Mouse (Mus musculus): Measurements from ENCODE around the gene Gsg1l.
A peak's percentile ranks its signal among the peaks of the same experiment; 100 is the strongest.

The Gsg1l gene

GRCm38 (mm10) chr7:125934319-125934718, 147.9 kb downstream of the Gsg1l start:
- peak; percentile 21 for DNase-seq (ENCODE audit: low spot score)

DNA sequence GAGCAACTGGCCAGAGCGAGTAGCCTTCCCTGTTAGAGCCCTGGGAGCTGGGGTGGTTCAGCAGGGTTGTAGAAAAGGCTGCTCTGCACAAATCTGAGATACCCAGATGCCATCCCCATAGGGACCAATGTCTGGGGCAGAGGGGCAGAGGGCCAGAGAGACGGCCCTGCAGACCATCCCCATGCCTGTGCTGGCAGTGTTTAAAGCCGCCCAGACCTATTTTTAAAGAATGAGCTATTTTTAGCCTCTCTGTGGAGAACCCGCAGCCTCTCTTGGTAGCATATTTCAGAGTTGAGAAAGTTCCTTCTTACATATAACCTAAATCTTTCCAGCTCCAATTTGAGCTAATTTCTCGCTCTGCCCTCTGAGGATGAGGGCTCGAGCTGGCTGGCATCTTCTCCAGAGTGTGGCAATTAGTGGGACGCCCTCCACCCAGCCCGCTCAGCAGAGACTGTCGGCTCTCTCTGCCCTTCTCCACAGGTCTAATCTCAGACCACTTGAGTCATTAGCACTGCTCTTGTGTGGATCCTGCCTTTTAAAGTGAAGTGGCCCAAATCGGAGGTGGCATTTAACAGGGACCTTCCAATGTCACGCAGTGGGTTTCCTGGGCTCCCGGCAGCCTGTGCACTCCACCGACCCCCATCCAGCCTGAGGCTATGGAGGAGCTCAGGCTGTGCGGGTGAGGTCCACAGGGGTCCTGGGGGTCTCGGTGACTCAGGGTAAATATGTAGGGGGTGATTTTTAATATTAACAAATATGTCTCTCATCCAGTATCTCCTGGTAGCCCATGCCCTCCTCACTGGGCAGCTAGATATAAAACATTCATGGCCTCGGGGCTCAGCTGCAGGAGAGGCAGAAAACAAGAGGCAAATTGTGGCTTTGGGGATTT, 148.6 kb downstream of the Gsg1l start:
- peak; percentile 30 for DNase-seq (ENCODE audit: low spot score)

DNA sequence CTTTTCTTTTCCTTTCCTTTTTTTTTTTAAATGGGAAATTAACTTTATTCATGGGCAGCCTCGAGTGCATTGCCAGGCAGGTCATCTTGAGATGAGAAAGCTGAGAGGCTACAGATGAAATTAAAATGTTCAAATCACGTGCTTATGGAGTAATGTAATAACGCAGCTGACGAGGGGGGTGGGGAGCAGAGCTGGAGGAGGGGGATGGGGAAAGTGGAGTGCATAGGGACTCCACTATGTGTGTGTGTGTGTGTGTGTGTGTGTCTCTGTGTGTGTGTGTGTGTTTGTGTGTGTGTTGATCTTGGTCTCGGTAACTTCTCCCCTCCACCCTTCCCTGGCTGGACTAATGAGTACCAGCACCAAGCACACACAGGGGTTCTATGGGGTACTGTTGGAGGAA, 150.6 kb downstream of the Gsg1l start:
- no peak for DNase-seq (ENCODE audit: low spot score)

DNA sequence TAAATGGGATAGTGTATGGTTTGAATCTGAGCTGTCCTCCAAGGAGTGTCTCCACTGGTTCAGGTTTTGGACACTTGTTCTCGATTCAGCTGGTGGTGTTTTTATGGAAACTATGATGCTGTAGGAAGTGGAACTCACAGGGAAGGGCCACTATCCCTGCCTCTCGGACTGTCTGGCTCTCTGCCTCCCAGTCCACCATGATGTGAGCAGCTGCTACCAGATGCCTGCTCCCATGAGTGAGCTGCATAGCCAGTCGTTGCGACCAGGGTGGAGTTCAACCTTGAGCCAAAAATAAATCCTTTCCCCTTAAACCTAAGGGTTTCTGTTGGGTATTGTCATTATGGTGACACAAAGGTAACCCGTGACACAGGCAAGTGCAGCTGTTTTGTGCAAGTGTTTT, 158.2 kb downstream of the Gsg1l start:
- DNase-seq (ENCODE audit: low spot score) = no peak

GRCm38 (mm10) chr7:125920801-125921200, 161.4 kb downstream of the Gsg1l start:
- DNase-seq (ENCODE audit: low spot score) = peak; percentile 46

DNA sequence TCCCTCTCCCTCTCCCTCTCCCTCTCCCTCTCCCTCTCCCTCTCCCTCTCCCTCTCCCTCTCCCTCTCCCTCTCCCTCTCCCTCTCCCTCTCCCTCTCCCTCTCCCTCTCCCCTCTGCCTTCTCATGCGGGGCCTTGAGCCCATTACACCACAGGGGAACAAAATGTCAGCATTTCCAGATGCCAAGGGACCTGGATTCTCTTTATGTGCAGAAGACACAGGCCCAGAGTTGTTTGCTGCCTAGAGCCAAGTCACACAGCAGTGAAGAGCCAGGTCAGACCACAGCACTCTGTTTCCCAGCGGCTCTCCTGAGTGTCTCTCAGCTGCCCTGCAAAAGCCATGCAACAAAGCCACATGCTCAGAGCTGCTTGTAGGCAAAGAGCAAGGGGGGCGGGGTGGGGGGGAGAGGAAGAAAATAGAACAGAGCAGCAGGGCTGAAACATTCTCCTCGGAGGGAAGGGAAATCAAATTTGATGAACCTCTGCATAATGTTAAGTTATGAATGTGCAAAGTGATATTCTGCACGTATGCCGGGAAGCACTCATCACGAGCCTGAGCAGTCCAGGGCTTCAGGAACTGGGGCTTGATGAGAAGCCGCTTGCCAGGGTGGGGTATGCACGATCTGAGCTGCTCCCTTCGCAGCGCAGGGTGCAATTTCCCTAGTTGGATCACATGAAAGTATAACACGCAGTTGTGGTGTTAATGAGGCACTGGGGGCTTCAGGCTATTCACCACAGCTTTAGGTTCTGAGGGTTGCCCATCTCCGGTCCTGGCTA, 181.6 kb downstream of the Gsg1l start:
- no peak for DNase-seq (ENCODE audit: low spot score)

GRCm38 (mm10) chr7:125899916-125900315, 182.3 kb downstream of the Gsg1l start:
- no peak for DNase-seq (ENCODE audit: low spot score)

GRCm38 (mm10) chr7:125899036-125899435, 183.2 kb downstream of the Gsg1l start:
- DNase-seq (ENCODE audit: low spot score) = peak; percentile 25

DNA sequence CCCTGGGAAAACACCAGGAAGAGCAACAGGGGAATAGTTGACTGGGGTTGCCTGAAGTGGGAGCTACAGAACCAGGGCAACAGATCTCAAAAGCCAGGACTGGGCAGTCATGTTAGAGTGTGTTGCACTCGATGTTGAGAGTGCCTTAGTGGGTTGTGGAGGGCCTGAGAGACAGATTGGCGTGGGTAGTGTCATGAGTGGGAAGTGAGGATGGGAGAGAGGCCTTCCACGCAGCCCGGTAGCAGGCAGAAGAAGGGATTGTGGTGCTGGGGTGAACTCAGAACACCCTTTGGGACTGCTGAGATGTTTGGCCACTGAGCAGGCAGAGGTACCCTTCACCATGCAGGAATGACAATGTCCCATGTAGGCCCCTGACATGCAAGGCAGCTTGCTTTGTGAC, 185.2 kb downstream of the Gsg1l start:
- DNase-seq (ENCODE audit: low spot score) = no peak

- no peak for DNase-seq (ENCODE audit: low spot score)
Observed at GRCm38 (mm10) chr7:125893621-125894020, 188.6 kb downstream of the Gsg1l start.

DNA sequence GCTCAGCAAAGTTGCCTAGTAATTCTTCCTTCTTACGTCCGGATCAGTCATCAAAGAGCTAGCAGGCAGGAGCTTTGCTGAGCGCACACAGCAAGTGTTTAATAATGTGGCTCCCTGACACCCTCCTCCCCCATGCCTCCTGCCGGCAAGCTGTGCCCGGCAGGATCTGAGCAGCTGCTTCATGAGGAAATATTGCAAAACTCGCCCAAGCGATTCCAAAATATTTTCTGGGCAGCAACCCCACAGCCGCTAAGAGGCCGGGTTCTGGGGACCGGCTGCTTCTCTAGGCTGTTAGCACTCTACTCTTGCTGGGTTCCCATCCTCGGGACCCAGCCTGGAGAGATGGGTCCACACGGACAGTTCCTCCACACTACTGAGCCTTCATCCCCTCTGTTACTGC, 193.8 kb downstream of the Gsg1l start:
- DNase-seq (ENCODE audit: low spot score) = no peak

- DNase-seq (ENCODE audit: low spot score) = no peak
Observed at GRCm38 (mm10) chr7:125887761-125888160, 194.4 kb downstream of the Gsg1l start.

- no peak for DNase-seq (ENCODE audit: low spot score)
Observed at GRCm38 (mm10) chr7:125887124-125887523, 195.1 kb downstream of the Gsg1l start.

DNA sequence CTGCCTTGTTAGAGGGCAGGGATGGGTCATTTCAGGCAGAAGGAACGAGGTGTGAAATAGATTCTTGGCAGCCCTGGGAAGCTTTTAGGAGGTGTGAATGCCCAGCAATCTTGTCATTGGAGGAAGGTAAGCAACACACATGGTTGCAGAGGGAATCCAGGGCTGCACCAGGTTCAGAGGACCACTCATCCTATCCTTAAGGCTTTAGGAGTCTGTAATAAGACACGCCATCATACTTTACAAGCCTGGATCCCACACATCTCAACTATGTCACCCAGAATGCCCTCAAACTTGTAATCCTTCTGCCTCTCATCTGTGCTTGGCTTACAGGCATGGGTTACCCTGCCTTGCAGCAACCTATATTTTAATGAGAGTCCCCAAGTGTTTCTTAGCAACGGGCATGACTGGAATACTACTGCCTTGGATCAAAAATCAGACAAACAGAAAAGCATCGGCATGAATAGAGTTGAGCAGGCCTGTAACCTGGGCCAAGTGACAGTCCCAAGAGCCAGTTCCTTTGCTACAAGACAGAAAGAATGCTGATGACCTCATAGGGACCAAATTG, 196.0 kb downstream of the Gsg1l start:
- DNase-seq (ENCODE audit: low spot score) = no peak

- no peak for DNase-seq (ENCODE audit: low spot score)
Observed at GRCm38 (mm10) chr7:125883232-125883631, 199.0 kb downstream of the Gsg1l start.

DNA sequence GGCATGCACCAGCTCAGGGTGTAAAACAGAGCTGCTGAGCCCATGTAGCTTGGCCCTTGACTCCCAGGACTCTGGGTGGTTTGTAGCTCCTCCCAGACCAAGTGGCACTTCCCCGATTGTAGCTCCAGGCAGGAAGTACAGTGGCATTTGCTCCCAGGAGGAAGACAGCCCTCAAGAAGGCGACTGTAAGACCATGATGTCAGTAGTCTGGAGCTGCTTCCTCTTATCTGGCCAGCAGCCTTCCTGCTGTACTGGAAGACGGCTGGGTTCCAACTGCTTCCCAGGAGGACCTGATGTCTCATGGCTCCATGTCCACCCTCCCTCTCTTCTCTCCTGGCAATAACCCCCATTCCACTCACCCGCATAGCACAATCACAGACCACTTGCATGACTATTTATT, 204.2 kb downstream of the Gsg1l start:
- no peak for DNase-seq (ENCODE audit: low spot score)

DNA sequence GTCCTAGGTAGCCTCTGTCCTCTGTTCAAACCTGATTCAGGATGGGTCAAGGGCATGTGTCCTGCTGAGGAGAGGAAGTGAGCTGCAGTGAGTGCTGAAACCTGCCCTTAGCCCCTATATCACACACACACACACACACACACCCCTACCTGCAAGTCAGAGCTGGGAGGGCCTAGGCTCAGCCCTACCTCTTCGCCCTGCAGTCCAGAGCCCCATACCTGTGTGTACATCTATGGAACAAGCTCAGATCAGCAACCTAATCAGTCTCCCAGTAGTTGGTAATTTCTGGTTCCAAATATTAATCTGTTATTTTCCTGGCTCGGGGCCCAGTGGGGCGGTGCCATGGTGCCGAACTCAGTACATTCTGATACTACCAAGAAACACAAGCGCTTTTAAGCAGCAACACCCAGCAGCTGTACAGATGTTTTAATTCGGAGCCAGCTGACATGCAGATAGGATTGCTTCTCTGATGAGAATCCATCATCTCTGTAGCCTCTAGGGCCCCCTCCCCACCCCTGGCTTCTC, 208.2 kb downstream of the Gsg1l start:
- no peak for DNase-seq (ENCODE audit: low spot score)

GRCm38 (mm10) chr7:125872874-125873273, 209.3 kb downstream of the Gsg1l start:
- DNase-seq (ENCODE audit: low spot score) = no peak

DNA sequence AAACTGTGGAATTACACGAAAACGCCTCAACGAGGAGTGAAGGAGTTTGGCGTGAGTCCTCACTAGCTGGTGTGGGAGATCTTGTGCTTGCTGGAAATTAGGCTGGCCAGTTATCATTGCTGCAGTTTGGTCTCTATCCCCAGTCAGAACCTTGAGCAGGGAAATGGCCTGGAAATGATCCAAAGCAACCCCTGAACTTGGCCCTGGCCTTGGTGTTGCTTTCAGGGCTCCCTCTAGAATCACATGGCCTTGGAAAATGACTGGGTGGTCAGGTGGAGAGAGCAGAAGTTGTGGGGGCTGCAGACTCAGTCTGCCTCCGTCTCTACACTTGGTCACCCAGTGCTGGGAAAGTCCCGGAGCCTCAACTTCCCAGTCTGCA, 210.0 kb downstream of the Gsg1l start:
- no peak for DNase-seq (ENCODE audit: low spot score)

DNA sequence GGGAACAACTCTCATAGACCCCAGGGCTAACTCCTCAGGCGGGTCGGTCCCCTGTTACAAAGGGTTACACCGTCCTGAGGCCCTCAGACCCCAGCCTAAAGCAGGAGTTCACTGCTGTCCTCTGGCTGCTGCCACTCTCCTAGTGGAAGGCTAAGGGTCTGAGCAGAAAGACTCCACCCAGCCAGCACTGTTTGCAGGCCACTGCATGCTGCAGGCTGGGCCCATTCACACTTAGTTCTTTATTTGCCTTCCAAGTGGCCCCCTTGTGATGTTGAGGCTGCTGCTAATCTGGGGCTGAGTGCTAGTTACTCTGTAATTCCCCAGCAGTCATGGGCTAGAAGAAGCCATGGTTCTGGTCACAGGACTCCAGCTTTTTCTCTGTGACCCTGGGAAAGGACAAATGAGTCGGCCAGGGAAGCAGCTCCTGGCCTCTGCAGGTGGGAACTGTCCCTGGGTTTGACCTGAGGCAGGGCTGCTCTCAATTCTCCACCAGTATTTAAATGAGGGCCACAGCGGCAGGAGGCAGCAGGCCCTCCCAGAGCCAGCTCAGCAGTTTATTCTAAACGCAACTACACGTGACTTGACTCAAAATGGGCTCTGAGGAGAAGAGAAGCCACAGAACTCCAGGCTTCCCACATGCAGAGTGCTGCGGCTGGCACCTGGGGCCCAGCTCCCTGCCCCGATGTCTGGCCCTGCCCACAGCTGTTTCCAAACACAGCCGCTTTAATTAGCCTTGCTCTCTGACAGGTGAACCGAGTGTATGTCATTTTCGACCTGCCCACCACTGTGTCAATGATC, 210.6 kb downstream of the Gsg1l start:
- DNase-seq (ENCODE audit: low spot score) = no peak

- DNase-seq (ENCODE audit: low spot score) = no peak
Observed at GRCm38 (mm10) chr7:125868570-125868969, 213.6 kb downstream of the Gsg1l start.

GRCm38 (mm10) chr7:125865234-125865633, 217.0 kb downstream of the Gsg1l start:
- DNase-seq (ENCODE audit: low spot score) = no peak
